Mouse (Mus musculus) left cerebral cortex, postnatal 25 days (tissue): ENCODE measurements at regions not wholly inside any gene's neighbourhood (a gene's known extent, or its start where the extent isn't known, plus 50 kb on each side); places are given as distances from the start of the nearest gene placed in this dataset.

Experiments used
- microRNA-seq, 2 experiments: library from miRNA; unstranded; fragments of <30 nt; microRNA quantifications; one replicate each; pipeline ENCODE4 v1.2.0; 2022

Small RNA genes in the stretch of these regions (microRNA-seq; reads per million reads assigned to microRNA genes)
- gene Gm23064 = 0 reads per million in 2 experiments
